Mouse (Mus musculus) right cerebral cortex, postnatal 4 days (tissue): ENCODE measurements around the gene Zfp641.
A peak's percentile ranks its signal among the peaks of the same experiment; 100 is the strongest.

Source experiments
- DNase-seq: peaks from one replicate; pipeline ENCODE4 v3.0.0-alpha.2; 2022

Gene Zfp641

GRCm38 (mm10) chr15:98295628-98296551 is at the start of gene Zfp641:
Zfp641 (minus strand) TSS chr15:98296161.
- peak; percentile 71 for DNase-seq

- DNase-seq = no peak
These were observed 44.9 kb upstream of the Zfp641 start, which contains the start of gene Olfr284 for GRCm38 (mm10) chr15:98340887-98341286. Olfr284 (minus strand) TSS chr15:98340987.

GRCm38 (mm10) chr15:98317177-98317724 is 21.3 kb upstream of the Zfp641 start, which contains the start of gene Olfr285:
Olfr285 (minus strand) TSS chr15:98317353.
- DNase-seq = no peak

- DNase-seq = no peak
These were observed 19.7 kb upstream of the Zfp641 start for GRCm38 (mm10) chr15:98315703-98316102.

GRCm38 (mm10) chr15:98293651-98294050 is 2.3 kb downstream of the Zfp641 start:
- no peak for DNase-seq

- no peak for DNase-seq
These were observed 7.4 kb downstream of the Zfp641 start for GRCm38 (mm10) chr15:98288566-98288965.

GRCm38 (mm10) chr15:98286418-98286817 is 9.5 kb downstream of the Zfp641 start:
- no peak for DNase-seq

- DNase-seq = no peak
These were observed 38.2 kb downstream of the Zfp641 start for GRCm38 (mm10) chr15:98257776-98258175.

- DNase-seq = no peak
These were observed 38.8 kb downstream of the Zfp641 start, which contains the start of gene H1fnt for GRCm38 (mm10) chr15:98257193-98257592. H1fnt (minus strand) TSS chr15:98257293.

- DNase-seq = no peak
These were observed 39.7 kb downstream of the Zfp641 start for GRCm38 (mm10) chr15:98256271-98256670.
